ENCODE assay signal across 26 mouse cellular contexts in the genomic region with DNA sequence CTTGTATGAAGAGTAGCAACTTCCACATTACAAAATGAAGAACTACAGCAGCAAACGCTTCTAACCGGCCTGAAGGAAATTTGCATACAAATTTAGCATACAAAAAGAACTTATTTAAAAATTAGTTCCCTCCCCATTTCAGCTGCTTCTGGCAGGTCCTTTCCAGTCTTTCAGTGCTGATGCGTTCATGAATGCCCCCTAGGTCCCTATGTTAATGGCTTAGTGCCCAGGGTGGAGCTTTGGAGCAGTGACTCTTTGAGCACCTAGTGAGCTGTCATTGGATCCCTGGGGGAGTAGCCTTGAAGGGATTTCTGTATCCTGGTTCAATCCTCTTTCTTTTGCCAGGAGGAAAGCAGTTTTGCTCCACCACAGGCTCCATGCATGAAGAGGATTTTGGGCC. TPM values are rescaled to one million over a fixed set of nuclear protein-coding genes. Genes with fewer than 3 reads are reported as not detected.
DNase-seq lines count a peak whose midpoint lies in the region; ATAC-seq and TF ChIP-seq lines count a peak whose summit lies in the region.
"Had no signal": no experiment of that assay in that cellular context is flagged by ENCODE, and none has a peak within 500 bp of the region (broad histone marks: within the 10 kb centered on the region; RNA-seq: fewer than 3 reads in every experiment).

No protein-coding gene starts in this region.

- no peak for TF ChIP-seq POLR2A in spleen, adult 2 months (IDR thresholded peaks at IDR 0.05; ENCODE audit: low read depth, low read length)

- no peak overlapping the region for H3K4me2 ChIP-seq in hindbrain, postnatal 0 days (ENCODE audit: low read depth, low read length)
- no peak overlapping the region for H3K4me2 ChIP-seq in hindbrain, embryonic 11.5 days (replicated peaks; ENCODE audit: low read depth, low read length)
- no peak overlapping the region for H3K4me2 ChIP-seq in stomach, postnatal 0 days (replicated peaks; ENCODE audit: low read depth)
- H3K4me2 ChIP-seq: heart, embryonic 13.5 days; hindbrain, embryonic 15.5 days; intestine, embryonic 15.5 days; limb, embryonic 15.5 days; lung, embryonic 15.5 days had no signal

- H3K4me1 ChIP-seq in hindbrain, postnatal 0 days (ENCODE audit: insufficient read depth, low read length), result no peaks in the 10 kb centered on the region
- H3K4me1 ChIP-seq in hindbrain, embryonic 11.5 days (replicated peaks; ENCODE audit: control insufficient read depth, insufficient read depth, low read length), result no peaks in the 10 kb centered on the region; the same call in 1 of the 2 replicates
- H3K4me1 ChIP-seq in spleen, adult 2 months (ENCODE audit: control insufficient read depth, insufficient read depth, insufficient read length), result peaks cover 7% of the 10 kb centered on the region; the same call in 1 of the 2 replicates
- no peaks in the 10 kb centered on the region for H3K4me1 ChIP-seq in stomach, postnatal 0 days (replicated peaks; ENCODE audit: control insufficient read depth, insufficient read depth)
- H3K4me1 ChIP-seq: hindbrain, embryonic 15.5 days; intestine, embryonic 15.5 days had no signal

- no peaks in the 10 kb centered on the region for H3K36me3 ChIP-seq in hindbrain, postnatal 0 days (ENCODE audit: insufficient read depth, low read length)
- H3K36me3 ChIP-seq in hindbrain, embryonic 11.5 days (ENCODE audit: control insufficient read depth, insufficient read depth, low read length), result no peaks in the 10 kb centered on the region
- no peaks in the 10 kb centered on the region for H3K36me3 ChIP-seq in spleen, adult 2 months (ENCODE audit: control insufficient read depth, insufficient read depth, low read length)
- no peaks in the 10 kb centered on the region for H3K36me3 ChIP-seq in stomach, postnatal 0 days (ENCODE audit: control insufficient read depth, insufficient read depth, low read length)
- H3K36me3 ChIP-seq: hindbrain, embryonic 15.5 days; intestine, embryonic 15.5 days; limb, embryonic 15.5 days; lung, embryonic 15.5 days; midbrain, embryonic 10.5 days had no signal

- 0 out of 2 replicates have a peak, but pooled peaks have one; percentile 15 for ATAC-seq in hindbrain, postnatal 0 days
- no peak for ATAC-seq in hindbrain, embryonic 11.5 days (ENCODE audit: low FRiP score)
- ATAC-seq in stomach, postnatal 0 days (ENCODE audit: low FRiP score, low TSS enrichment), result no peak
- ATAC-seq: activated CD4-positive, CD25-positive, alpha-beta regulatory T cell, adult 4 months; forebrain, embryonic 16.5 days; intestine, embryonic 15.5 days; Patski had no signal

- no peak overlapping the region for H3K9ac ChIP-seq in hindbrain, postnatal 0 days (replicated peaks; ENCODE audit: low read length)
- no peak overlapping the region for H3K9ac ChIP-seq in hindbrain, embryonic 11.5 days (ENCODE audit: low read depth, low read length)
- H3K9ac ChIP-seq in stomach, postnatal 0 days (ENCODE audit: low read length), result no peak overlapping the region
- H3K9ac ChIP-seq: heart, embryonic 13.5 days; hindbrain, embryonic 15.5 days; intestine, embryonic 15.5 days; limb, embryonic 15.5 days; liver, embryonic 14.5 days; lung, embryonic 15.5 days had no signal

- 35% methylated on average over 3 of the region's 3 CpGs for WGBS in hindbrain, postnatal 0 days
- WGBS in hindbrain, embryonic 11.5 days, result 45% methylated on average over 3 of the region's 3 CpGs
- WGBS in spleen, adult 2 months, result 38% methylated on average over 3 of the region's 3 CpGs
- WGBS in stomach, postnatal 0 days, result 65% methylated on average over 3 of the region's 3 CpGs

- DNase-seq in hindbrain, postnatal 0 days (ENCODE audit: low spot score), result peak; percentile 24
- no peak for DNase-seq in hindbrain, embryonic 11.5 days (ENCODE audit: low spot score)
- no peak for DNase-seq in spleen, adult 2 months (ENCODE audit: low read depth in 1 of 2, low spot score in 2 of 2)
- no peak for DNase-seq in spleen, postnatal 10 days (ENCODE audit: low spot score in 2 of 2)
- peak; percentile 86 for DNase-seq in ZHBTc4 (ENCODE audit: low read depth, low spot score)
- no peak for DNase-seq in stomach, postnatal 0 days (ENCODE audit: low spot score)
- DNase-seq in adrenal gland, adult (ENCODE audit: inconsistent age in 2 of 2, low spot score in 1 of 2), result no peak
- no peak for DNase-seq in left cerebral cortex, adult 8-10 months (ENCODE audit: low spot score in 2 of 2)
- DNase-seq: adrenal gland, postnatal 10 days; gastrocnemius, postnatal 25 days; heart, postnatal 14 days; kidney, adult 8-10 months; kidney, postnatal 14 days; layer of hippocampus, postnatal 36 days; left cerebral cortex, postnatal 4 days had no signal

- no peaks in the 10 kb centered on the region for H3K9me3 ChIP-seq in hindbrain, postnatal 0 days (ENCODE audit: low read length)
- no peaks in the 10 kb centered on the region for H3K9me3 ChIP-seq in hindbrain, embryonic 11.5 days (ENCODE audit: control insufficient read depth, low read length)
- no peaks in the 10 kb centered on the region for H3K9me3 ChIP-seq in stomach, postnatal 0 days (ENCODE audit: control insufficient read depth, low read length)
- H3K9me3 ChIP-seq: embryonic facial prominence, embryonic 10.5 days; heart, embryonic 13.5 days; hindbrain, embryonic 15.5 days; intestine, embryonic 15.5 days; limb, embryonic 15.5 days; lung, embryonic 15.5 days; midbrain, embryonic 10.5 days had no signal

- H3K27ac ChIP-seq in hindbrain, postnatal 0 days, result no peak overlapping the region; the same call in 1 of the 2 replicates
- no peak overlapping the region for H3K27ac ChIP-seq in hindbrain, embryonic 11.5 days (ENCODE audit: low read depth, low read length)
- peak overlapping the region; percentile 16; the same call in 1 of the 2 replicates for H3K27ac ChIP-seq in spleen, adult 2 months (ENCODE audit: insufficient read depth, low read length)
- 0 out of 2 replicates have a peak overlapping the region, but pooled peaks have one; percentile 35 for H3K27ac ChIP-seq in stomach, postnatal 0 days (replicated peaks)
- H3K27ac ChIP-seq: embryonic facial prominence, embryonic 10.5 days; heart, embryonic 13.5 days; hindbrain, embryonic 15.5 days; intestine, embryonic 15.5 days; limb, embryonic 15.5 days; liver, embryonic 14.5 days; midbrain, embryonic 10.5 days had no signal

- no peak for TF ChIP-seq CTCF in hindbrain, postnatal 0 days (IDR thresholded peaks at IDR 0.05; ENCODE audit: low read depth)
- TF ChIP-seq CTCF in spleen, adult 2 months (IDR thresholded peaks at IDR 0.05; ENCODE audit: extremely low read depth, insufficient read depth, insufficient read length, insufficient replicate concordance), result no peak
- TF ChIP-seq CTCF in stomach, postnatal 0 days (IDR thresholded peaks at IDR 0.05; ENCODE audit: low read depth), result no peak

- H3K27me3 ChIP-seq in hindbrain, postnatal 0 days (ENCODE audit: insufficient read depth, low read length), result no peaks in the 10 kb centered on the region
- H3K27me3 ChIP-seq in hindbrain, embryonic 11.5 days (ENCODE audit: control insufficient read depth, insufficient read depth, low read length), result no peaks in the 10 kb centered on the region
- H3K27me3 ChIP-seq in spleen, adult 2 months (ENCODE audit: control insufficient read depth, insufficient read depth, low read length), result no peaks in the 10 kb centered on the region
- H3K27me3 ChIP-seq in stomach, postnatal 0 days (ENCODE audit: control insufficient read depth, insufficient read depth, low read length), result no peaks in the 10 kb centered on the region
- H3K27me3 ChIP-seq: heart, embryonic 13.5 days; hindbrain, embryonic 15.5 days; intestine, embryonic 15.5 days; limb, embryonic 15.5 days; lung, embryonic 15.5 days; Patski had no signal

- TF ChIP-seq EP300 in stomach, postnatal 0 days (optimal IDR thresholded peaks at IDR 0.05), result no peak

- H3K4me3 ChIP-seq in hindbrain, postnatal 0 days (ENCODE audit: low read length), result no peak overlapping the region
- no peak overlapping the region for H3K4me3 ChIP-seq in hindbrain, embryonic 11.5 days (ENCODE audit: low read depth, low read length)
- no peak overlapping the region for H3K4me3 ChIP-seq in spleen, adult 2 months (ENCODE audit: extremely low read depth, insufficient read depth, insufficient read length)
- no peak overlapping the region for H3K4me3 ChIP-seq in stomach, postnatal 0 days (ENCODE audit: low read depth, low read length)
- H3K4me3 ChIP-seq: embryonic facial prominence, embryonic 10.5 days; heart, embryonic 13.5 days; hindbrain, embryonic 15.5 days; intestine, embryonic 15.5 days; limb, embryonic 15.5 days; lung, embryonic 15.5 days; midbrain, embryonic 10.5 days had no signal

RNA-seq across cellular contexts. Expression of gene Akap7, which starts 28.3 kb away (rescaled TPM):
- 78.0 and 90.1 TPM in 2 replicates for total RNA-seq in hindbrain, postnatal 0 days (2014; rRNA removed)
- polyA plus RNA-seq in hindbrain, postnatal 0 days (2015; fragmentation: Nextera tagmentation; extraction: Ambion mirVana), result 84.0 and 85.9 TPM in 2 replicates
- polyA plus RNA-seq in hindbrain, embryonic 11.5 days (2014; fragmentation: Nextera tagmentation; extraction: Ambion mirVana), result 17.7 and 22.6 TPM in 2 replicates
- 5.2 and 6.7 TPM in 2 replicates for polyA plus RNA-seq in spleen, adult 2 months (2012; rRNA removed)
- 21.5 and 23.1 TPM in 2 replicates for polyA plus RNA-seq in stomach, postnatal 0 days (2015; fragmentation: Nextera tagmentation; extraction: Ambion mirVana)
- 10 to 100 TPM; 68.4 to 76.6 (median 72.1) TPM for total RNA-seq in left cerebral cortex, adult 8-10 months (2022)

Comparison
In these comparisons a context has a peak if more than half of its experiments do, and no peak if none do; other contexts are left out.
1. DNase-seq: peak in hindbrain, postnatal 0 days (single experiment) and ZHBTc4 (single experiment); none in hindbrain, embryonic 11.5 days (single experiment), spleen, adult 2 months (0 of 2), spleen, postnatal 10 days (0 of 2), stomach, postnatal 0 days (single experiment), adrenal gland, adult (0 of 2) and left cerebral cortex, adult 8-10 months (0 of 2).
2. H3K27ac ChIP-seq: peak in spleen, adult 2 months (single experiment) and stomach, postnatal 0 days (single experiment); none in hindbrain, postnatal 0 days (single experiment) and hindbrain, embryonic 11.5 days (single experiment).